Mouse (Mus musculus): Measurements from ENCODE around the gene Atg9b. TPM values are rescaled to one million over a fixed set of nuclear protein-coding genes. Genes with fewer than 3 reads are reported as not detected.

Gene Atg9b
- polyA plus RNA-seq, 1 experiment from 2014 or later, result 0.48 TPM

- 77% methylated on average over 10 of the region's 10 CpGs for WGBS (ENCODE audit: insufficient replicate concordance)
- Histone ChIP-seq H3K9me3 (ENCODE audit: low read length) (no peaks in the 10 kb centered on the region), H3K4me1 (ENCODE audit: insufficient read depth) (peaks cover 54% of the 10 kb centered on the region), H3K27me3 (ENCODE audit: insufficient read depth, low read length) (peaks cover 9% of the 10 kb centered on the region), H3K36me3 (replicated peaks; ENCODE audit: insufficient read depth, low read length) (no peaks in the 10 kb centered on the region), H3K9ac (replicated peaks) (no peak overlapping the region), H3K4me3 (ENCODE audit: low read depth, low read length) (no peak overlapping the region), H3K4me2 (ENCODE audit: low read depth, low read length) (no peak overlapping the region), H3K27ac (ENCODE audit: low read depth) (no peak overlapping the region)
- DNase-seq (no peak), ATAC-seq (no peak)
- TF ChIP-seq EP300 (IDR thresholded peaks at IDR 0.05; ENCODE audit: low read depth) (no peak), CTCF (IDR thresholded peaks at IDR 0.05; ENCODE audit: low read depth) (no peak)
Observed at GRCm38 (mm10) chr5:24385887-24386550, 5.9 kb downstream of the Atg9b start.

- TF ChIP-seq CTCF (IDR thresholded peaks at IDR 0.05; ENCODE audit: low read depth) (no peak), EP300 (IDR thresholded peaks at IDR 0.05; ENCODE audit: low read depth) (no peak)
- H3K4me3 ChIP-seq (ENCODE audit: low read depth, low read length), result no peak overlapping the region
- H3K9ac ChIP-seq (replicated peaks), result no peak overlapping the region
- ATAC-seq, result no peak
- no peak overlapping the region for H3K4me2 ChIP-seq (ENCODE audit: low read depth, low read length)
- no peaks in the 10 kb centered on the region for H3K36me3 ChIP-seq (replicated peaks; ENCODE audit: insufficient read depth, low read length)
- H3K27ac ChIP-seq (ENCODE audit: low read depth), result no peak overlapping the region
- H3K9me3 ChIP-seq (ENCODE audit: low read length), result no peaks in the 10 kb centered on the region
- peaks cover 9% of the 10 kb centered on the region for H3K27me3 ChIP-seq (ENCODE audit: insufficient read depth, low read length)
- DNase-seq, result no peak
- peaks cover 54% of the 10 kb centered on the region for H3K4me1 ChIP-seq (ENCODE audit: insufficient read depth)
- WGBS (ENCODE audit: insufficient replicate concordance), result 85% methylated on average over 5 of the region's 5 CpGs
Observed at GRCm38 (mm10) chr5:24385374-24385773, 6.6 kb downstream of the Atg9b start.

GRCm38 (mm10) chr5:24384407-24384806 is 7.5 kb downstream of the Atg9b start:
- H3K4me1 ChIP-seq (ENCODE audit: insufficient read depth), result peaks cover 48% of the 10 kb centered on the region
- TF ChIP-seq EP300 (IDR thresholded peaks at IDR 0.05; ENCODE audit: low read depth), result no peak
- no peak for TF ChIP-seq CTCF (IDR thresholded peaks at IDR 0.05; ENCODE audit: low read depth)
- no peaks in the 10 kb centered on the region for H3K36me3 ChIP-seq (replicated peaks; ENCODE audit: insufficient read depth, low read length)
- H3K9me3 ChIP-seq (ENCODE audit: low read length), result no peaks in the 10 kb centered on the region
- no peak overlapping the region for H3K4me3 ChIP-seq (ENCODE audit: low read depth, low read length)
- no peak overlapping the region for H3K9ac ChIP-seq (replicated peaks)
- H3K27ac ChIP-seq (ENCODE audit: low read depth), result no peak overlapping the region; the same call in 1 of the 2 replicates
- DNase-seq (no peak), ATAC-seq (no peak)
- 0 out of 2 replicates have a peak overlapping the region, but pooled peaks have one; percentile 18 for H3K4me2 ChIP-seq (ENCODE audit: low read depth, low read length)
- H3K27me3 ChIP-seq (ENCODE audit: insufficient read depth, low read length), result peaks cover 9% of the 10 kb centered on the region
- WGBS (ENCODE audit: insufficient replicate concordance), result 35% methylated on average over 6 of the region's 6 CpGs

- peak overlapping the region; percentile 49 for H3K4me3 ChIP-seq (ENCODE audit: low read depth, low read length)
- H3K27me3 ChIP-seq (ENCODE audit: insufficient read depth, low read length), result peaks cover 8% of the 10 kb centered on the region
- H3K27ac ChIP-seq (ENCODE audit: low read depth), result peak overlapping the region; percentile 44
- H3K36me3 ChIP-seq (replicated peaks; ENCODE audit: insufficient read depth, low read length), result no peaks in the 10 kb centered on the region
- H3K9ac ChIP-seq (replicated peaks), result peak overlapping the region; percentile 36
- 2% methylated on average over 34 of the region's 34 CpGs for WGBS (ENCODE audit: insufficient replicate concordance)
- ATAC-seq, result peak; percentile 96
- H3K9me3 ChIP-seq (ENCODE audit: low read length), result no peaks in the 10 kb centered on the region
- peaks cover 37% of the 10 kb centered on the region for H3K4me1 ChIP-seq (ENCODE audit: insufficient read depth)
- DNase-seq, result peak; percentile 94
- peak overlapping the region; percentile 67 for H3K4me2 ChIP-seq (ENCODE audit: low read depth, low read length)
- peak; percentile 81 for TF ChIP-seq CTCF (IDR thresholded peaks at IDR 0.05; ENCODE audit: low read depth)
- no peak for TF ChIP-seq EP300 (IDR thresholded peaks at IDR 0.05; ENCODE audit: low read depth)
Observed at GRCm38 (mm10) chr5:24383026-24383859, 8.7 kb downstream of the Atg9b start.

GRCm38 (mm10) chr5:24381988-24382387 is 10.0 kb downstream of the Atg9b start:
- Histone ChIP-seq H3K27me3 (ENCODE audit: insufficient read depth, low read length) (no peaks in the 10 kb centered on the region), H3K27ac (ENCODE audit: low read depth) (no peak overlapping the region), H3K4me2 (ENCODE audit: low read depth, low read length) (no peak overlapping the region), H3K4me1 (ENCODE audit: insufficient read depth) (peaks cover 24% of the 10 kb centered on the region), H3K9me3 (ENCODE audit: low read length) (no peaks in the 10 kb centered on the region), H3K9ac (replicated peaks) (no peak overlapping the region), H3K4me3 (ENCODE audit: low read depth, low read length) (no peak overlapping the region), H3K36me3 (replicated peaks; ENCODE audit: insufficient read depth, low read length) (no peaks in the 10 kb centered on the region)
- no peak for ATAC-seq
- DNase-seq, result no peak
- 59% methylated on average over 2 of the region's 2 CpGs for WGBS (ENCODE audit: insufficient replicate concordance)
- TF ChIP-seq CTCF (IDR thresholded peaks at IDR 0.05; ENCODE audit: low read depth), result no peak
- no peak for TF ChIP-seq EP300 (IDR thresholded peaks at IDR 0.05; ENCODE audit: low read depth)

- WGBS (ENCODE audit: insufficient replicate concordance), result 66% methylated on average over 6 of the region's 6 CpGs
- no peak for DNase-seq
Observed at GRCm38 (mm10) chr5:24381486-24381885, 10.5 kb downstream of the Atg9b start.

More at GRCm38 (mm10) chr5:24381486-24381885, 10.5 kb downstream of the Atg9b start:
- TF ChIP-seq CTCF (IDR thresholded peaks at IDR 0.05; ENCODE audit: low read depth) (no peak), EP300 (IDR thresholded peaks at IDR 0.05; ENCODE audit: low read depth) (no peak)
- ATAC-seq, result no peak
- Histone ChIP-seq H3K9me3 (ENCODE audit: low read length) (no peaks in the 10 kb centered on the region), H3K27me3 (ENCODE audit: insufficient read depth, low read length) (no peaks in the 10 kb centered on the region), H3K9ac (replicated peaks) (no peak overlapping the region), H3K27ac (ENCODE audit: low read depth) (no peak overlapping the region), H3K4me2 (ENCODE audit: low read depth, low read length) (no peak overlapping the region), H3K4me3 (ENCODE audit: low read depth, low read length) (no peak overlapping the region), H3K36me3 (replicated peaks; ENCODE audit: insufficient read depth, low read length) (no peaks in the 10 kb centered on the region), H3K4me1 (ENCODE audit: insufficient read depth) (peaks cover 23% of the 10 kb centered on the region)

Measured in liver, postnatal 0 days (tissue).